Mouse (Mus musculus) small intestine, adult 2 months (tissue): ENCODE measurements around the gene Cldn7. TPM values are rescaled to one million over a fixed set of nuclear protein-coding genes. Genes with fewer than 3 reads are reported as not detected.
A peak's percentile ranks its signal among the peaks of the same experiment; 100 is the strongest.

Source experiments
- H3K27ac ChIP-seq: fragments of 200-500 bp; 2 replicates; pipeline ENCODE4 v1.5.1; 2012; ENCODE audit warnings: low read depth, low read length, control low read depth, inconsistent platforms; ENCODE audit not compliant: insufficient read depth
- H3K27me3 ChIP-seq: fragments of 200-500 bp; 2 replicates; pipeline ENCODE4 v1.6.1; 2012; ENCODE audit warnings: mild to moderate bottlenecking, moderate library complexity, low read length, inconsistent platforms; ENCODE audit not compliant: control insufficient read depth, insufficient read depth
- H3K36me3 ChIP-seq: fragments of 200-500 bp; 2 replicates; pipeline ENCODE4 v1.6.1; 2012; ENCODE audit warnings: mild to moderate bottlenecking, low read length, control low read depth, inconsistent platforms; ENCODE audit not compliant: control insufficient read depth, insufficient read depth
- H3K4me1 ChIP-seq: fragments of 200-500 bp; 2 replicates; pipeline ENCODE4 v1.6.1; 2012; ENCODE audit warnings: low read length, inconsistent platforms, mixed read lengths; ENCODE audit not compliant: control insufficient read depth, insufficient read depth, insufficient read length
- H3K4me3 ChIP-seq: fragments of 200-500 bp; 2 replicates; pipeline ENCODE4 v1.5.1; 2012; ENCODE audit warnings: low read depth, mild to moderate bottlenecking, control low read depth, inconsistent platforms, low read length, moderate library complexity
- CTCF ChIP-seq: fragments of 200-500 bp; IDR thresholded peaks from 2 replicates; pipeline ENCODE4 v1.5.1; 2012; ENCODE audit warnings: low read depth, mild to moderate bottlenecking, control low read depth, inconsistent platforms, low read length, moderate library complexity, mixed read lengths; ENCODE audit not compliant: insufficient replicate concordance, insufficient read length; ENCODE audit errors: extremely low read depth
- POLR2A ChIP-seq: fragments of 200-500 bp; IDR thresholded peaks from 2 replicates; pipeline ENCODE4 v1.6.1; 2012; ENCODE audit warnings: low read depth, mild to moderate bottlenecking, control low read depth, inconsistent platforms, low read length, moderate library complexity
- WGBS: fragments of 180-500 bp; shearing (Covaris S2); methylation state at CpG from one replicate; pipeline ENCODE4 v1.1.7; 2018; 5-methylcytosine and 5-hydroxymethylcytosine counted together
- polyA plus RNA-seq: library from polyadenylated mRNA; depleted of rRNA; stranded (reverse); fragments of >200 nt; gene quantifications from 2 replicates; pipeline ENCODE4 v1.2.3, GENCODE M21; 2012

The Cldn7 gene
- polyA plus RNA-seq, 1 experiment = 1,844 TPM

DNA sequence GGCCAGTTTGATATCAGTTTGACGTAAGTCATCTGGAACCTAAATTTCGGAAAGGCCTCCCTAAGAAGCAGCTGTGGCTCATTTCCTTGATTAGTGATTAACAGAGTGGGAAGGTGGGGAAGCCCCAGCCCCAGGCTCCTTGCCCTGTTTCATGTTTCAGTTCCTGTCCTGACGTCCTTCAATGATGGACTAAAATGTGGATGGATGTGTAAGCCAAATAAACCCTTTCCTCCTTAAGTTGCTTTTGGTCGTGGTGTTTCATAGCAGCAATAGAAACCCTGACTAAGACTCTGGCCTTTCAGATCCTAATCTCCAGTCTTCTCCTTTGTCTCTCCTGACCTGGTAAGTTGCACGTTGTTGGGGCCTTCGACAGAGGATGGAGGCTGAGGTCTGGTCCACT is 5.6 kb downstream of the Cldn7 start:
- Histone ChIP-seq H3K27me3 (no peaks in the 10 kb centered on the region), H3K27ac (peak overlapping the region; percentile 83), H3K4me1 (peaks cover 13% of the 10 kb centered on the region; the same call in 1 of the 2 replicates), H3K36me3 (peaks cover 49% of the 10 kb centered on the region), H3K4me3 (no peak overlapping the region)
- no peak for TF ChIP-seq CTCF
- TF ChIP-seq POLR2A = no peak
- WGBS = 23% methylated on average over 6 of the region's 6 CpGs

DNA sequence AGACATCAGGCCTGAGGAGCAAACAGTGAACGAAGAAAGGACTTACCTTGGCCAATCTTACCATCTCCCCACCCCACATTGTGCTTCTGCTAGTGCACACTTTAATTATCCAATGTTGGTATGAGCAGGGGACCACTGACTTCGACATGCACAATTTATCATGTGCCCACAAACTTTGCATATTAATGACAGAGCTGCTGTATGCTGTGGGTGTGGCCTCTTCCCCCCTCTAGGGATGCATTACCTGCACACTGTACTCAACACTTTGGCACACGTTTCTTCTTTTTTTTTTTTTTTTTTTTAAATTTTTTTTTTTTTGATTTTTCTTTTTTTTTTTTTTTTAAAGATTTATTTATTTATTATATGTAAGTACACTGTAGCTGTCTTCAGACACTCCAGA is 6.2 kb downstream of the Cldn7 start:
- 20% methylated on average over 3 of the region's 3 CpGs for WGBS
- Histone ChIP-seq H3K4me3 (no peak overlapping the region), H3K27me3 (no peaks in the 10 kb centered on the region), H3K36me3 (peaks cover 49% of the 10 kb centered on the region), H3K4me1 (peaks cover 13% of the 10 kb centered on the region; the same call in 1 of the 2 replicates), H3K27ac (peak overlapping the region; percentile 83)
- no peak for TF ChIP-seq CTCF
- no peak for TF ChIP-seq POLR2A

- WGBS = 95% methylated on average over 2 of the region's 2 CpGs
- no peak for TF ChIP-seq POLR2A
- TF ChIP-seq CTCF = no peak
- H3K4me1 ChIP-seq = peaks cover 9% of the 10 kb centered on the region; the same call in 1 of the 2 replicates
- H3K36me3 ChIP-seq = peaks cover 31% of the 10 kb centered on the region
- no peak overlapping the region for H3K4me3 ChIP-seq
- H3K27me3 ChIP-seq = no peaks in the 10 kb centered on the region
- H3K27ac ChIP-seq = no peak overlapping the region
Observed at GRCm38 (mm10) chr11:69974907-69975306, 10.3 kb downstream of the Cldn7 start.

DNA sequence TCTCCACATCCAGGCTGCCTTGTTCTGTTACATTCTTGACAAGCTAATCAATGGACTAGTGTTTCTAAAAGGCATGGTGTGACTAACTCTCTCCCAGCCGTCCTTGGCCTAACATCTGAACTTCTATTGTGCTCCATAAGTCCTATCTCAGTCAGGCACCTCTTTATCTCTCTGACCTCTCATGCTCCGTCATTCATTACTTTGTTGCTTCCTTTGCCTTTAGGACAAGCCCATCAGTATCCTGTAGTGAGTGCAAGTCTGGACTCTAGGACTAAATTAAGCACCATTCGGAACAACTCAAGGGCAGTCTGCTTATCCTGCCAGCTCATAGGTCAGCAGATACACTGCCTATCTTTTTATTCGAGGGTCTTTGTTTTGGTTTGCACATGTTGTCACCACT is 11.7 kb downstream of the Cldn7 start:
- 77% methylated on average over 4 of the region's 4 CpGs for WGBS

DNA sequence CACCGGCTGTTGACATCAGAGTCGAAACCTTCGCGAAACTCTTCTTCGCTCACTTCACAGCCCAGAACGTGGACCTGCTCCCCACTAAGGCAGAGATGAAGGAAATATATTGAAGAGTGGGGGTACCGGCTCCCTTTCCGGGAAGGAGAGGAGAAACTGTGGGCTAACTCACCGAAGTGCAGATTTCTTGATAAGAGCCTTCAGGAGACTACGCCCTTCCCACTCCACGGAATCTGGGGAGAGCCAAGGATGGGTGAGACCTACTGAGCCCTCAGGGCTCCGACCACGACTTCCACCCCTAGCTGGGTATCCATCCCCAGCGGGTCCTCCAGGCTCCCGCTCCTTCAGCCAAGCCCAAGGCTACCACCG is 15.2 kb downstream of the Cldn7 start:
- peak overlapping the region; percentile 93 for H3K27ac ChIP-seq
- WGBS = 1% methylated on average over 16 of the region's 16 CpGs
- peak overlapping the region; percentile 87 for H3K4me3 ChIP-seq
- H3K27me3 ChIP-seq = no peaks in the 10 kb centered on the region
- H3K4me1 ChIP-seq = peaks cover 8% of the 10 kb centered on the region; the same call in 1 of the 2 replicates
- TF ChIP-seq CTCF (no peak), POLR2A (no peak)
- peaks cover 16% of the 10 kb centered on the region for H3K36me3 ChIP-seq

More for the DNA sequence above, 11.7 kb downstream of the Cldn7 start:
- no peak overlapping the region for H3K4me3 ChIP-seq
- no peaks in the 10 kb centered on the region for H3K4me1 ChIP-seq
- TF ChIP-seq POLR2A (no peak), CTCF (no peak)
- H3K27ac ChIP-seq = no peak overlapping the region
- H3K27me3 ChIP-seq = no peaks in the 10 kb centered on the region
- H3K36me3 ChIP-seq = peaks cover 28% of the 10 kb centered on the region

GRCm38 (mm10) chr11:69980196-69981140 is 15.9 kb downstream of the Cldn7 start:
- Histone ChIP-seq H3K27me3 (no peaks in the 10 kb centered on the region), H3K27ac (peak overlapping the region; percentile 93), H3K36me3 (peaks cover 20% of the 10 kb centered on the region), H3K4me3 (peak overlapping the region; percentile 87), H3K4me1 (peaks cover 8% of the 10 kb centered on the region; the same call in 1 of the 2 replicates)
- peak; percentile 97 for TF ChIP-seq POLR2A
- no peak for TF ChIP-seq CTCF
- under 1% methylated on average over 42 of the region's 60 CpGs for WGBS

DNA sequence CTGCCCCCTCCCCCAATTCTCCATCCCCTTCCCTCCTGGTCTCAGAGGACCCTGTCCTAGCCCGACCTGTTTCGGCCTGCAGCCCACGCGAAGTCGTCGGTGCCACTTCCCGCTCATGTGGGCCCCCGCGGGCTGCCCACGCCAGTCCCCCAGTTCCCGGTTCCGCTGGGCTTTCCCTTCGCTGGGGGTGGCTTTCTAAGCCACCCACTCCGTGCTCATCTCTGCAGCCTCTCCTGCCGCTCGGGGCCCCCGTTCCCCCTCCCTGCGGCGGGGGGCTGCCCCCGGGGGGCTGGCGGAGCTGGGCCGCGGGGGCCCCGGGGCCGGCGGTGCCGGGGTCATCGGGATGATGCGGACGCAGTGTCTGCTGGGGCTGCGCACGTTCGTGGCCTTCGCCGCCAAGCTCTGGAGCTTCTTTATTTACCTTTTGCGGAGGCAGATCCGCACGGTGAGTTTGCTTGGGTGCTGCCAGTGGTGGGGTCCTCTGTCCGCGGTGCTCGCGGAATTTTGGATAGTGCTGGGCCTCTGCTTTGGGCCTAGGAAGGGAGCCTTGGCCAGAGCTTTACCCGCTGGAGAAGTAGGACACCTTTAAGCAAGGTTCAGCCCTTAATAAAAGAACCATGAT is 16.7 kb downstream of the Cldn7 start, which contains the start of gene Ctdnep1:
Gene Ctdnep1 (plus strand): TSS at position 16 of the 622 bp plus-strand sequence.
- whole genome bisulfite sequencing = under 1% methylated on average over 43 of the region's 43 CpGs
- Histone ChIP-seq H3K4me1 (peaks cover 8% of the 10 kb centered on the region; the same call in 1 of the 2 replicates), H3K4me3 (peak within 1 kb of the TSS; percentile 87), H3K36me3 (peaks cover 23% of the 10 kb centered on the region), H3K27ac (peak within 1 kb of the TSS; percentile 93), H3K27me3 (no peaks in the 10 kb centered on the region)
- TF ChIP-seq POLR2A (no peak), CTCF (no peak)
